Mouse (Mus musculus) CH12.LX (cell line): ENCODE results near the gene Plcl2.

Experiments
- CTCF ChIP-seq, 2 experiments: IDR thresholded peaks in 1 of 2; conservative IDR thresholded peaks in 1 of 2; 2 replicates each; pipeline ENCODE4 v1.5.1; 2011 to 2012; ENCODE audit warnings: low read depth in 2 of 2, low read length in 2 of 2, improper control_type of control experiment in 1 of 2, inconsistent platforms in 1 of 2, mild to moderate bottlenecking in 1 of 2, moderate library complexity in 1 of 2
- E2F4 ChIP-seq: IDR thresholded peaks from 2 replicates; pipeline ENCODE4 v1.6.1; 2011; ENCODE audit warnings: low read depth, low read length, improper control_type of control experiment; ENCODE audit not compliant: insufficient replicate concordance
- EP300 ChIP-seq: IDR thresholded peaks from 2 replicates; pipeline ENCODE4 v1.6.1; 2011; ENCODE audit warnings: low read length, improper control_type of control experiment
- MAFK ChIP-seq: IDR thresholded peaks from 2 replicates; pipeline ENCODE4 v1.6.1; 2011; ENCODE audit warnings: low read length, improper control_type of control experiment; ENCODE audit not compliant: insufficient replicate concordance
- MAZ ChIP-seq: IDR thresholded peaks from 2 replicates; pipeline ENCODE4 v1.6.1; 2012; ENCODE audit warnings: low read depth, mild to moderate bottlenecking, inconsistent platforms, low read length, improper control_type of control experiment, moderate library complexity
- NRF1 ChIP-seq: IDR thresholded peaks from 2 replicates; pipeline ENCODE4 v1.6.1; 2014; ENCODE audit warnings: low read depth, mild to moderate bottlenecking, inconsistent platforms, low read length, improper control_type of control experiment, moderate library complexity
- POLR2A ChIP-seq: IDR thresholded peaks from 2 replicates; pipeline ENCODE4 v1.6.1; 2011; ENCODE audit warnings: low read depth, mild to moderate bottlenecking, improper control_type of control experiment, low read length
- POLR2AphosphoS2 ChIP-seq: IDR thresholded peaks from 2 replicates; pipeline ENCODE4 v1.6.1; 2011; ENCODE audit warnings: low read depth, low read length, improper control_type of control experiment
- RCOR1 ChIP-seq: conservative IDR thresholded peaks from 2 replicates; pipeline ENCODE4 v1.6.1; 2012; ENCODE audit warnings: low read depth, mild to moderate bottlenecking, inconsistent platforms, low read length, improper control_type of control experiment
- SIN3A ChIP-seq: IDR thresholded peaks from 2 replicates; pipeline ENCODE4 v1.6.1; 2012; ENCODE audit warnings: low read length, improper control_type of control experiment, inconsistent platforms
- SMC3 ChIP-seq: IDR thresholded peaks from 2 replicates; pipeline ENCODE4 v1.6.1; 2011; ENCODE audit warnings: low read depth, low read length, improper control_type of control experiment
- TCF12 ChIP-seq: IDR thresholded peaks from 2 replicates; pipeline ENCODE4 v1.6.1; 2014; ENCODE audit warnings: low read depth, mild to moderate bottlenecking, inconsistent platforms, low read length, improper control_type of control experiment
- ZKSCAN1 ChIP-seq: IDR thresholded peaks from 2 replicates; pipeline ENCODE4 v1.6.1; 2012; ENCODE audit warnings: low read depth, inconsistent platforms, low read length, improper control_type of control experiment, borderline replicate concordance

GRCm38 (mm10) chr17:50484981-50485380, 24.2 kb upstream of the Plcl2 start:
- TF ChIP-seq CTCF (conservative IDR thresholded peaks at IDR 0.05 in 1 of 2, IDR thresholded peaks at IDR 0.05 in 1 of 2; ENCODE audit: low read depth in 2 of 2, low read length in 2 of 2) (no peak), MAFK (no peak), SIN3A (no peak), TCF12 (no peak), E2F4 (no peak), ZKSCAN1 (no peak), RCOR1 (no peak), EP300 (no peak), POLR2AphosphoS2 (no peak), SMC3 (no peak), MAZ (no peak), POLR2A (no peak), NRF1 (no peak)
